Mouse (Mus musculus): Measurements from ENCODE around the gene Myom1. TPM values are rescaled to one million over a fixed set of nuclear protein-coding genes. Genes with fewer than 3 reads are reported as not detected.

The Myom1 gene
- polyA plus RNA-seq, 2 experiments from 2014 or later: 0.26 TPM; not detected in 1

DNA sequence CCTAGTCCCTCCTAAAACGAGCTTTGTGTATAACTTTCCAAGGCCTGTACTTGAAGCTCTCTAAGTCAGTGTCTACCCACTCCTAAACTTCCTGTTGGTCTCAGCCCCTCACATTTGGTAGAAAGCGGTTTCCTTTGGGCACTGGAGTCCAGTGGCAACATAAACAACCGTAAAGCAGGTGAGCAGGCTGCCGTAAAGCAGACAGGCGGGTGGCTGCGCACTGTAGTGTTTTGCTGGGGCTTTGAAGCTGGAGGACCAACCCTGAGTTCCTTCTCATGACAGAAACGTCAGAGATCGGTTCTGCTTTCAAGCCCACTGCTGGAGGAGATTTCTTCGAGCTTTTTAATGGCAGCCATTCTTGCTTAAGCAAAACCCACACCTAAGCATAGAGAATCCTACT, 9.8 kb upstream of the Myom1 start:
- ATAC-seq: no peak

DNA sequence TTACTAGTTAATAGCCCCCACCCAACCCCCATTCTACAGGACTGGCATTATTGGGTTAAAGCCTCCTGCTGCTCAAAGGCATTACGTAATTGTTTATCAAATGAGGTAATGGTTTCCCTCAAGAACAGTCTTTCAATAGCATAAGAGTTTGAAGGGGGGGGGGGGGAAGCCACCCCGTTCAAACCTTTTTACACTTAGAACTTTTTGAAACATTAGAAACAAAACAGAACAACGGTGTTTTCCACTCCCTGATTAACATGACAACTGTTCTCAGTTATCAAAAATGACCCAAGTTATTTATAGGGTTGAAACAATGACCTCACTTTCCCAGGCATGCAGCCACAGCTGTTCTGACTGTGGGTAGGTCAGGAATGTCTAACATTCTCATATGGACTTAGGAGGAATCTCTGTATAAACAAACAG, 9.0 kb upstream of the Myom1 start:
- no peak for ATAC-seq

DNA sequence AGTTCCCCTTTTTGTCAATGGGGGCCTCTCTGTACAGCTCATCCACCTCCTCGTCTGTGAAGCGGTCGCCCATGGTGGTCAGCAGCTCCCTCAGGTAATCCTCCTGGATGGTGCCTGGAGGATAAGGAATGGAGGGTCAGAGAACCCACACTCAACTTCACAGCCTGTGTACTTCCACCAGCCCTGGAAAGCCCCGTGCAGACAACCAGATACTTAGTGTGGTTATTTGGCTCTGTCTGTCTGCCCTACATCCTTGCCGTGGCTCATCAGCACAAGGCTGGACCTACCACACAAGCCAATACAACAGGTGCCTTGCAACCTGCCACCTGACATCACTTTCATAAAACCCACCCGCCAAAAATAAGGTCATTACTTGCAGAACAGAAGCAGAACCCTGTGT, 7.8 kb upstream of the Myom1 start:
- no peak for ATAC-seq

GRCm38 (mm10) chr17:70995551-70995950, 6.9 kb upstream of the Myom1 start:
- ATAC-seq: no peak

DNA sequence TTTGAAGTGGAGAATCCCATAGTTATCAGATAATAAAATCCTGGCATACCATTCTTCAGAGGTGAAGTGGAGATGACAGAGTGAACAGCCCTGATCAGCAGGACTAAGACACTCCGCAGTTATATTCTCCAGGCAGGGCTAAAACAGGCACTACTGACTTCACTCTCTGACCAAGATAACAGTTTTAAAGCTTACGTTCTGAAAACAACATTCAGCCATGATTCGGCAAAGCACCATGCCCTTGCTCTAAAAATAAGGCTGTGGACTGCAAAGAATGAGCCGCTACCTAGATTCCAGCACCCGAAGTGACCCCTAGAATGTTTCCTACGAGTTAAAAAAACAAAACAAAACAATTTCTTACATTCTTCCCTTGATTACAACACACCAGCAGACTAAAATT, 4.6 kb upstream of the Myom1 start:
- no peak for ATAC-seq

- ATAC-seq: no peak
These were observed 3.9 kb upstream of the Myom1 start for GRCm38 (mm10) chr17:70998400-70998975.

DNA sequence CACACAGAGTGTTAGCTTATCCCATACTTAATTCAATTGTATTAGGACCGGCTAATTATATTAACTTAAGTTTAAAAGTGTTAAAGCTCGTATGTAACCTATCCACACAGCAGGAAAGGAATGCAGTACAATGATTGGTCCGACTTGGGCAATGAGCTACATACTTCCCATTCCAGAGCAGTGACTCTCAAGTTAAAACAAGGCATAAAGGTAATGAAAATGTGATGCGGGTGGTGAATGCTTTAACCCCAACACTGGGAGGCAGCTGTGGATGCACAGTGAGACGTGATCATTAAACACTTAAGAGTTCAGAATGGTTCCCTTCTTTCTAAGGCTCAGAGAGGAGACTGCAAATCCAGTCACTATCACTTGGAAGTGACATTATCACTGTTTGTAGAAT, 3.2 kb upstream of the Myom1 start:
- no peak for ATAC-seq

DNA sequence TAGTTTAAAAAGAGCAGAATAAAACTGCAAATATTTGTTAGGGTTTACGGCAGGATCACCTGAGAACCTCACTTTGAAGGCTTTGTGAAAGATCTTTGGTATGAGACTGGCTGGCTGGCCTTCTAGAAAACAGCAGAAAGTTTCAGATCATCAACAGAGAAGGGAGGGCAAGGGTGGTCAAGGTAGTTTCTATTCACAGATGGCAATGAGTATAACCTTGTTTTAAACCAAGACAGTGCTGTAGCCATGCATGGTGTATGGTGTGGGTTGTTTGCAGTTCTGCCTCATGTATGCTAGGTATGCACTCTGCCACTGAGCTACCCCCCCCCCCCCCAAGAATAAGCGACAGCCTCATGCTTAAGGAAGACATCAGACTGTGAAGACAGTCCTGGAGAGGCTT, 2.2 kb upstream of the Myom1 start:
- no peak for ATAC-seq

DNA sequence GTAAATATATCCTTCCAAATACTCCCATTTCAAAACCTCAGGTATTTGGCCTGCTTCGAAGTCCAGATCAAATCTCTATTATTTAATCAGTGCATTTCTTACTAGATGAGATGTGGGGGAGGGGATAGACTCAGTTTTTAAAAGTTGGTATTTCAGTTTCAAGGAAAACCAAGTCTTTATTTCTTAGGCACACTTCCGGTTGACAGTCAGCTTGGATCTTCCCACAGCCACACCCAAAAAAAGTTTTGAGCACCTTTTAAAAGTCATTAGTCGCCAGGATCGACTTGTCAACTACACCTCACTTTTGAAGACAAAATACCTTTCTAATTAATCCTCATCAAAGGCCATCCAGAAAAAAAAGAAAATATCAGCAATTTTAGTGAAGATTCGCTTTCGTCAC, 1.4 kb upstream of the Myom1 start:
- ATAC-seq: no peak

DNA sequence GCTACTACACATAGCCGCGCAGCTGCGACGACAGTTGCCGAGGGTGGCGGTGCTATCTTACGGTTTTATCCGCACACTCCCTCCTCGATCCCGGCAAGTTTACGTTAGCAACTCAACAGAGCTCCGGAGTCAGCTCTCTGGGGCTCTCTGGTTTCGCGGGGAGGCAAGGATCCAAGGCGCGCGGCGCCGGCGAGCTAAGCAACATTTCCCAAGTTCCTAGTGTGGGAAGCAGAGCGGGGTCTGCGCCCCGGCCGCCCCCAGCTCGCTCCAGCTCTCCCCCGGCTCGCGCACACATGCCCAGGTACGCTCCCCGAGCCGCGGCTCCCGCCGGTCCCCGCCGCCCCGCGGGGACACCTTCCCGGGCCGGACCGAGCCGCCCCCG, 743 bp upstream of the Myom1 start:
- ATAC-seq: peak; percentile 13

DNA sequence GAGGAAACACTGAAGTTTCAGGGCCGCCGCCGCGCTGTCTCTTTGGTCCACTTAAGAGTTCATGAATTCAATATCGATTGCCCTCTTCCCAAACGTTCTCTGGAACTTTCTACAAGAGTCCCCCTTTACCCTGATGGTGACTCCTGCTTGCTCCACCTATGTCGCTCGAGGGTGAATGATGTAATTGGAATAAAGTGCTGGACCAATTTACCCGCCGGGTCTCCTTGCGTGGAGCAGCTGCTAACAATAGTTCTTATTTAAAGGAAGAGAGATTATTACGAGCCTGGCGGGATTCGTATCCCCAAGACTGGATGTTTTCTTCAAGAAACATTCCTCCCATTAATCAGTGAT, 286 bp downstream of the Myom1 start, which contains the start of gene Myl12a:
Gene Myl12a, minus strand, starts transcription at position 135 of the 351 bp plus-strand sequence.
- no peak for ATAC-seq

GRCm38 (mm10) chr17:71003112-71003511, 679 bp downstream of the Myom1 start:
- no peak for ATAC-seq

DNA sequence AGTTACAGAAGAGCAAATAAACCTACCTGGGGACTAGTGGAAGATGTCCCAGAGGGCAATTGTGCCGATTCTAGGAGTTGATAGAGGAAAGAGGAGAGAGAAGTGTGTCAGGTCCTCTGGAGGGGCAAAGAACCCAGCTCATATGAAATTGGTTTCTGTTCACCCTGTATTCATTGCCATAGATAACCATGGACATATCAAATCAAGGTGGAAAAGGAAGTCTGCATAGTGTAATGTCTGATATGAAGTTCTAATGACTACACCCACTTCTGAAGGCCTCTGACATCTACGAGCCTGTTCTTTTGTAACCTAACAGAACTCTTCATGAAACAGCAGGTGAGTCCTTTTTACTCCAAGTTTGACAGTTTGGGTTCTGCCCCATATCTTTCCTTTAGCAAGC, 1.3 kb downstream of the Myom1 start:
- no peak for ATAC-seq

- ATAC-seq: no peak
These were observed 1.9 kb downstream of the Myom1 start for GRCm38 (mm10) chr17:71004186-71004960.

DNA sequence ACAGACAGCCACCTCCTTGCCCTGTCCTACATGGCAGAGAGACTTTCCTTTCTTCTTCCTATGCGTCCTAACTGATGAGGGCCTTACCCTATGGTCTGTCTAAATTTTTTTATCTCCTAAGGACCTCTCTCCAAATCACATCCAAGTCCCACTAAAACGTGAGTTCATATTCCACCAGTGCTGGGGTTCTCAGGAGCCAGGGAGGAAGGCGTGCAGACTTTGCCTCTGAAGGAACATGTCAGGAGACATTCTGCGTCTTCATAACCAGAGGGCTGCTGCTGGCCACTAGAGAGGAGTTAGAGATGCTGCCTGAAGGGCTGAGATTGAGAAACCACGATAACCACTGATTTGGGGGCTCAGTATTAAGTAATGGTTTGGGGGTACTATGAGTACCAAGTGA, 4.5 kb downstream of the Myom1 start:
- ATAC-seq: no peak

DNA sequence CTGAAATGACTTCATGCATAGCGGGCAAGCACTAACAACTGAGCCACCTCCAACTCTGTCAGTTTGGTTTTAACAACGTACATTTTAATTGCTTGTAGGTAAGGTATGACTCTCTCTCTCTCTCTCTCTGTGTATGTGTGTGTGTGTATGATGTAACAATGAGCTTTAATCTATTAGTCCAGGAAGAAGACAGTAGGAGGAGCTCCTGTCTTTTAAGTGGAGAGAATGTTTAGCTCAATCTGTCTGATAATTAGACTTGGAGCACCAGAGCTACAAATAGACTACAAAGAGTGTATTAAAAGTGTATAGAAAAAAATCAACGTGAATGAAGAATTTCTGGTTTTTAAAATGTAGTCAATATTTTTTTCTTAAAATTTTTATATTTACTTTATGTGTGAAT, 6.2 kb downstream of the Myom1 start:
- no peak for ATAC-seq

DNA sequence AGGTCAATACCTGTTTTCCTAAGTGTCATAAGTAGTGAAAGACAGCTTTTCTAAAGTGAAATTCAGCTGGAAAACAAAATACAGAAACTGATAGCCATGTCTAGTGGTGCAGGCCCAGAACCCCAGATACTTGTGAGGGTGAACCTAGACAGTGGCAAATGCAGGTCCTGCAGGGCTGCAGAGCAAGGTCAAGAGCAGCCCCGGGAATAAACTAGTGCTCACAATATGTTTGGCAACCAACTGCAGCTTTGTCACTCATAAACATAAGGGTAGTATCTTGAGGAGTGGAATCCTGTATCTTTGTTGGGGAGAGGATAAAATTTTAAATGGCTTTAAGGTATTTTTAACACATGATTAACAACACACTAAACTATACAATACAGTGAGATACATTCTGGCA, 7.3 kb downstream of the Myom1 start:
- no peak for ATAC-seq

- no peak for ATAC-seq
These were observed 8.3 kb downstream of the Myom1 start for GRCm38 (mm10) chr17:71010646-71011242.

- ATAC-seq: no peak
These were observed 9.7 kb downstream of the Myom1 start for GRCm38 (mm10) chr17:71011931-71012662.

DNA sequence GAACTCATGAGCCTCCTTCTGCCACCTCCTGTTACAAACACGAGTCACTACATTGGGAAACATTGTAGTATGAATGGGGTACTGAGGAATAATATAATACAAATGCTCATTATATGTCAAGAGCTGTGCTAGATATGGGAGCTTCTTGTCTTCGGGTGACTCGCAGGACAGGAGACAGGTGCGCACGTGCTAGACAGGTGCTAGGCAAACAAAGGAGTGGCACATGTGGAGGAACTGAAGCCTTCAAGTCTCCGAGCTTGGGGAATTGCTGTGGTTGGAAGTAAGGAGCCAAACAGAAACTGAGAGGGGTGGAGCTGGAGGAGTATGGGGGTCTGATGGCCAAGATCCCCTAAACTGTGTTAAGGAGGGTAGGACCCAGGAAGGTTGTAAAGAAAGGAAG, 10.7 kb downstream of the Myom1 start:
- no peak for ATAC-seq

- ATAC-seq: no peak
These were observed 12.5 kb downstream of the Myom1 start for GRCm38 (mm10) chr17:71014911-71015310.

GRCm38 (mm10) chr17:71017457-71017998, 15.1 kb downstream of the Myom1 start:
- no peak for ATAC-seq

- no peak for ATAC-seq
These were observed 15.7 kb downstream of the Myom1 start for GRCm38 (mm10) chr17:71018151-71018550.
